Mouse (Mus musculus) bone marrow, adult 2 months (tissue): ENCODE data around the gene Ptprg.

ENCODE experiments used
- CTCF ChIP-seq: fragments of 200-500 bp; IDR thresholded peaks from 2 replicates; pipeline ENCODE4 v1.5.1; 2011; ENCODE audit warnings: low read length, control low read depth; ENCODE audit not compliant: control insufficient read depth, insufficient read depth
- POLR2A ChIP-seq: fragments of 200-500 bp; IDR thresholded peaks from 2 replicates; pipeline ENCODE4 v1.6.1; 2011; ENCODE audit warnings: low read depth, mild to moderate bottlenecking, control low read depth, low read length, borderline replicate concordance; ENCODE audit not compliant: control insufficient read depth

DNA sequence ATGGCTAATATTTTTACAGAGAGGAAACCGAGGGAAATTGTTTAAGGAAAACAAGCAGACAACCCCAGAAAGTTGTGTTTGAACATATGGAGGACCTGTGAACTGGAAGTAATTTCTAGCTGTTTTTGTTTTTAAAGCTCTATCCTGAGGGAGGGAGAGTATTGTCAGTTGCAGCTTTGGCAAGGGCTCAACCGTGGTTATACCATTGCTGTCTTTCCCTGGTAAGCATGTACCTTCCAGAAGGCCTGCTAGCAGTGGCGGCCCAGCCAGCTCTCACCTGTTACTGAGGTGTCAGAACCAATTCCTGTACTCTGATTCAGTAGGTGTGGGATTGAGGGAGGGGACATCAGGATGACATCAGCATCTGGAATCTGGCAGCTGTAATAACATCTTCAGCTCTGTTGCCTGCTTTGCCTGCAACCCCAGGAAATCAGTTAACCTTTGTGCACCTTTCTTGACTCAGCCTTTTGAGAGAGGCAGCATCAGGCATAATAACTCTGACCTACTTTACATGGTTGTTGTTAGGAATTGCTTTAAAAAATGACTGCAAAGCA, 304.7 kb downstream of the Ptprg start:
- TF ChIP-seq POLR2A = no peak
- no peak for TF ChIP-seq CTCF
